Mouse (Mus musculus) E14TG2a.4 (cell line): ENCODE measurements at regions not wholly inside any gene's neighbourhood (a gene's known extent, or its start where the extent isn't known, plus 50 kb on each side); places are given as distances from the start of the nearest gene placed in this dataset.

ENCODE experiments used
- H3K27me3 ChIP-seq: 2 replicates; pipeline ENCODE4 v1.6.1; 2014; ENCODE audit warnings: low read length, control low read depth; ENCODE audit not compliant: insufficient read depth
- H3K36me3 ChIP-seq: 2 replicates; pipeline ENCODE4 v1.6.1; 2014; ENCODE audit warnings: low read length, control low read depth; ENCODE audit not compliant: insufficient read depth
- H3K4me1 ChIP-seq: replicated peaks from 2 replicates; pipeline ENCODE4 v1.6.1; 2014; ENCODE audit warnings: low read depth, low read length, control low read depth
- H3K4me3 ChIP-seq: replicated peaks from 2 replicates; pipeline ENCODE4 v1.5.1; 2014; ENCODE audit warnings: mild to moderate bottlenecking, low read length
- H3K9me3 ChIP-seq: 2 replicates; pipeline ENCODE4 v1.6.1; 2014; ENCODE audit warnings: low read length, control low read depth
- CTCF ChIP-seq: conservative IDR thresholded peaks from 2 replicates; pipeline ENCODE4 v1.5.1; 2014; ENCODE audit warnings: low read length
- NANOG ChIP-seq: IDR thresholded peaks from 2 replicates; pipeline ENCODE4 v1.6.1; 2014; ENCODE audit warnings: borderline replicate concordance, low read length, mixed read lengths
- POU5F1 ChIP-seq: IDR thresholded peaks from 2 replicates; pipeline ENCODE4 v1.6.1; 2014; ENCODE audit warnings: low read length, borderline replicate concordance

DNA sequence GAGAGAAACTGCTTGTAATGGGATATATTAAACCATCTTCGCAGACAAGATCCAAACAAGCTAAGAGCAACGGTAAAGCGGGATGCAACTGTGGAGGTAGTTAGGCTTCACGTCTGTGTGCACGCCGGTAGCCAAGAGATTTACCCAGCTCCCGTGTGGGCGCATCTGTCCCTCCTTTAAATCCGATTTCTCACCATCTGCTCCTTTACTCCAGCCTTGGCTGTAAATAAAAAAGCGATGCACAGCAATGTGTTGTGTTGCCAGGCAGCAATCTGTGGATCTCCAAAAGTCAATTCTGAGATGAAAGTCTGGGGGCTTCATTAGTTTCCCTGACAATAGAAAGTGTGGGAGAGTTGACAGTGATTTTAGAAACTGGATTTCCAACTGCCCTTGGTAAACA is 57.6 kb upstream of the Ralgps2 start:
- Histone ChIP-seq H3K36me3 (no peaks in the 10 kb centered on the region), H3K9me3 (no peaks in the 10 kb centered on the region), H3K4me3 (no peak overlapping the region), H3K4me1 (peaks cover 84% of the 10 kb centered on the region), H3K27me3 (no peaks in the 10 kb centered on the region)
- TF ChIP-seq CTCF (no peak), POU5F1 (no peak), NANOG (no peak)

GRCm38 (mm10) chr1:156996084-156996880 is 56.9 kb upstream of the Ralgps2 start:
- TF ChIP-seq NANOG (no peak), CTCF (no peak), POU5F1 (no peak)

GRCm38 (mm10) chr1:156995180-156995951 is 55.9 kb upstream of the Ralgps2 start:
- TF ChIP-seq CTCF = no peak
- no peak for TF ChIP-seq NANOG
- no peak for TF ChIP-seq POU5F1
- Histone ChIP-seq H3K36me3 (no peaks in the 10 kb centered on the region), H3K27me3 (no peaks in the 10 kb centered on the region)

More at GRCm38 (mm10) chr1:156996084-156996880, 56.9 kb upstream of the Ralgps2 start:
- H3K27me3 ChIP-seq = no peaks in the 10 kb centered on the region
- no peak overlapping the region for H3K4me3 ChIP-seq
- no peaks in the 10 kb centered on the region for H3K36me3 ChIP-seq
- H3K4me1 ChIP-seq = peaks cover 88% of the 10 kb centered on the region
- no peaks in the 10 kb centered on the region for H3K9me3 ChIP-seq

GRCm38 (mm10) chr1:156994644-156995016 is 55.2 kb upstream of the Ralgps2 start:
- TF ChIP-seq POU5F1 = no peak
- TF ChIP-seq CTCF = no peak
- TF ChIP-seq NANOG = no peak
- Histone ChIP-seq H3K9me3 (no peaks in the 10 kb centered on the region), H3K4me1 (peaks cover 82% of the 10 kb centered on the region), H3K4me3 (no peak overlapping the region; the same call in 1 of the 2 replicates), H3K27me3 (no peaks in the 10 kb centered on the region), H3K36me3 (no peaks in the 10 kb centered on the region)

More at GRCm38 (mm10) chr1:156995180-156995951, 55.9 kb upstream of the Ralgps2 start:
- no peak overlapping the region for H3K4me3 ChIP-seq
- H3K9me3 ChIP-seq = no peaks in the 10 kb centered on the region
- peaks cover 85% of the 10 kb centered on the region for H3K4me1 ChIP-seq

DNA sequence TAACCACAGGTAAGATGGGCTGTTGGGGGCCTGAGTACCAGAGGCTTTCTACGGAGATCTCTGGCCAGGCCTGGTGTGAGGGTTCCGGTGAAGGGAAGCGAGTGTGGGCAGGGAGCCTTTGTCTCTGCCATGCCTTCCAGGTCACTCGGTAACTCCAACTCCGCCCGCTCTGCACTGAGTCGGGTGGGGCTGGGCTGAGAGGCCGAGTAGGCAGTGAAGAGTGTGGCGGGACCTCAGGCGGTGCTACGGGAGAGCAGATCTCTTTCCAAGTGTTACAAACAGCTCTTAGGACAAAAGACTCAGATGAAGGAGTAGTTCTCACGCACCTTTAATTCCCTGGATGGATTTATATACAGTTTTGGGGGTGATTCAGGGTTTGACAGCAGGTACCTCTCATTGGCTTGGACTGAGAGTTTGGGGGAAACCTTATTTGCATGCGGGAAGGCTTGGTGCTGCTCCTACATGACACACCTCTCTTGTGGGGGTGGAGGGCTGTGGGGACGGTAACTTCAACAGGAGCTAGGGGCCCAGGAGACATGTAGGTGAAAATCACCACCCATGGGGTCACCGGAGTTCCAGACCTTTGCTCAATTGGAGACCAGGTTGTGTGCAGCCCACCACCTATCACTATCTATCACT is 54.7 kb upstream of the Ralgps2 start:
- H3K27me3 ChIP-seq = no peaks in the 10 kb centered on the region
- H3K9me3 ChIP-seq = no peaks in the 10 kb centered on the region
- 0 out of 2 replicates have a peak overlapping the region, but pooled peaks have one; percentile 37 for H3K4me3 ChIP-seq
- TF ChIP-seq POU5F1 = no peak
- no peak for TF ChIP-seq CTCF
- TF ChIP-seq NANOG = no peak
- H3K4me1 ChIP-seq = peaks cover 84% of the 10 kb centered on the region
- no peaks in the 10 kb centered on the region for H3K36me3 ChIP-seq

DNA sequence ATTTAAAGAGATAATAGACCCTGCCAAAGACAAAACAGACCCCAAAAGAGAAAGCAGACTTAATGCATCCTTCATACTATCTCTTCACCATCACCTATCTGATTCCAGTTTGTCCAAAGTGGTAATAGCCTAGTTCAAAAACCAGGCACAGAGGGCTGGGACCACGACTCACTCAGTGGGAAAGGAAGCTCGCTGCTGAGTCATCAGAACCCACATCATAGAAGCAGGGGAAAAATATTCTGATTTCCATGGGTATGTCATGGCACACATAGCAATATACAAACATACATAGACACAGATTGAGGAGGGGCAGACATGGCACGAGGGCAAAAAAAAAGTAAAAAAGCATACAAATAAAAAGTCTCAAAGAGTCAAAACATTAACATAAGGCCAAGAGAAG is 53.7 kb upstream of the Ralgps2 start:
- H3K4me1 ChIP-seq = peaks cover 77% of the 10 kb centered on the region
- TF ChIP-seq POU5F1 (no peak), CTCF (no peak)
- H3K4me3 ChIP-seq = no peak overlapping the region
- no peaks in the 10 kb centered on the region for H3K27me3 ChIP-seq
- H3K36me3 ChIP-seq = no peaks in the 10 kb centered on the region
- no peaks in the 10 kb centered on the region for H3K9me3 ChIP-seq

DNA sequence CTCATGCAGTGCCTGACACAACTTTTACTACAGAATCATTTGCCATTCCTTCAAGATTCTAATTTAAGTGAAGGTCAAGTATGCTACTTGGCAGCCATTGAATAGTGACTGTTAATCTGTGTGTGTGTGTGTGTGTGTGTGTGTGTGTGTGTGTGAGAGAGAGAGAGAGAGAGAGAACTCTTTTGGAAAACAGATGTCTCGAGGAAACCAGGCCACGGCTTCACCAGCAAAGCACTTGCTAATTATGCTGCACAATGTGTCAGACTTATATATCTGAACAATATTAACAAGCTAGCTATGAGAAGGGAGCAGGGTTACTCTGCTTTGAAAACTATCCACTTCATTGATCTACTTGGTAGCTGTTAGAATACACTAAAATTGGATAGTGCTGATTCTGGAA is 53.1 kb upstream of the Ralgps2 start:
- Histone ChIP-seq H3K9me3 (no peaks in the 10 kb centered on the region), H3K27me3 (no peaks in the 10 kb centered on the region), H3K4me3 (no peak overlapping the region), H3K4me1 (peaks cover 74% of the 10 kb centered on the region), H3K36me3 (no peaks in the 10 kb centered on the region)
- TF ChIP-seq POU5F1 (no peak), NANOG (no peak), CTCF (no peak)
